Mouse (Mus musculus) heart, postnatal 0 days (tissue): Measurements from ENCODE around the gene Mon2.

Source experiments
- CTCF ChIP-seq: IDR thresholded peaks from 2 replicates; pipeline ENCODE4 v1.5.1; 2016; ENCODE audit warnings: antibody characterized with exemption, control low read depth, low read depth
- EP300 ChIP-seq: IDR thresholded peaks from 2 replicates; pipeline ENCODE4 v1.6.1; 2016; ENCODE audit warnings: antibody characterized with exemption, low read depth

DNA sequence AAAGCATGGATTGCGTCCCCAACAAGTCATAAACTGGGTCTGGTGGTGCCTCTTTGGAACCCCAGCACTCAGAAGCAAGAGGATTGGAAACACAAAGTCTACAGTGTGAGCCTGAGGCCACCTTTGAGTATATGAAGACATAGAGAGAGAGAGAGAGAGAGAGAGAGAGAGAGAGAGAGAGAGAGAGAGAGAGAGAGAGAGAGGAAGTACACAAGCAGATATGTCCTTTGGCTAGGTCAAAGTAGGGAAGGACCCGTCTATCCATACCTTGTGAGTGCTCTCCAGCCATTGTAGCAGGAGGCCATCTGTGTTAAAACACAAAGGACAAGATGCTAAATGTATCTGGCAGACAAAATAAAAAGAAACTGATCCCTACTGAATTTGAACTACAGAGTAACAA, 118.4 kb downstream of the Mon2 start:
- TF ChIP-seq EP300 (no peak), CTCF (no peak)
